Mouse (Mus musculus) monocyte, adult 5-6 weeks (primary cell): ENCODE data around the gene Exoc4. TPM values are rescaled to one million over a fixed set of nuclear protein-coding genes. Genes with fewer than 3 reads are reported as not detected.

Experiments used
- ATAC-seq: fragments of 153-309, 156-312 bp; replicated peaks from 2 replicates; pipeline ENCODE4 v1.8.0; 2017; ENCODE audit warnings: mild to moderate bottlenecking; ENCODE audit not compliant: low TSS enrichment, insufficient number of reproducible peaks, severe bottlenecking, poor library complexity, low FRiP score
- total RNA-seq: library from RNA; stranded (forward); fragments of 200-1000, 200-491, 200-594 nt; gene quantifications from 3 replicates; pipeline ENCODE4 v1.2.3, GENCODE M21; 2017

The Exoc4 gene
- total RNA-seq, 1 experiment from 2014 or later = 47.5 TPM

- no peak for ATAC-seq
Observed at GRCm38 (mm10) chr6:33804775-33805174, 555.9 kb downstream of the Exoc4 start.

DNA sequence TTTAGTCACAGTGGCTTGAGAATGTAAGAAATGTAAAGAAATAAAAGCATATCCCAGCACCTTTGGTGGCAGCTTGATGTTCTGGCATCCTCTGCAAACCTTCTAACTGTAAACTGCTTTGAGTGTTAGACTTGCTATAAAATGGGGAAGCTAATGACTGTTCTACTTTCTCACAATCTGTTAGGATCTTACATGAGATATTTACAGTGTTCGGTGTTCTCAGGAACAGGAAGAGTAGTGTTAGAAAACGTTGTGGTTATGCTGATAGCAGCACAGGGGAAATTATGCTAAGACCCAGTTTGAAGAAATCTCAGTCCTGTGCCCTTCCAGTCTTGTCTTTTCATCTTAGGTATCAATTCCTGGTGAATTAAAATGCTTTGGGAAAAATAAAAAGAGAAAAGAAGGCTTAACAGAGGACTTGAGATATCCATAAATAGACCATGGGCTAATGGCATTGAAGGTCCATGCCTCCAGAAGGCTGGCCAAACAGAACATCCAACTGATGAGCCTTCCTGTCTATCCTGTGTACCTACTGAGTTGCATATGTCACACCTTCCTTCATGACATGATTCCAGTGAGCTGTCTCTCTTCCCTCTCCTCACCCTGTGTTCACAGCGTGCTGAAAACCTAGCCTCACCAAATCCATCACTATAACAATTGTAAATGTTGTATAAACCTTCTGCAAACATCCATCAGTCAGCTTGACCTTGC, 557.3 kb downstream of the Exoc4 start:
- ATAC-seq = no peak

GRCm38 (mm10) chr6:33814386-33814785, 565.5 kb downstream of the Exoc4 start:
- no peak for ATAC-seq

GRCm38 (mm10) chr6:33823171-33823570, 574.3 kb downstream of the Exoc4 start:
- no peak for ATAC-seq

DNA sequence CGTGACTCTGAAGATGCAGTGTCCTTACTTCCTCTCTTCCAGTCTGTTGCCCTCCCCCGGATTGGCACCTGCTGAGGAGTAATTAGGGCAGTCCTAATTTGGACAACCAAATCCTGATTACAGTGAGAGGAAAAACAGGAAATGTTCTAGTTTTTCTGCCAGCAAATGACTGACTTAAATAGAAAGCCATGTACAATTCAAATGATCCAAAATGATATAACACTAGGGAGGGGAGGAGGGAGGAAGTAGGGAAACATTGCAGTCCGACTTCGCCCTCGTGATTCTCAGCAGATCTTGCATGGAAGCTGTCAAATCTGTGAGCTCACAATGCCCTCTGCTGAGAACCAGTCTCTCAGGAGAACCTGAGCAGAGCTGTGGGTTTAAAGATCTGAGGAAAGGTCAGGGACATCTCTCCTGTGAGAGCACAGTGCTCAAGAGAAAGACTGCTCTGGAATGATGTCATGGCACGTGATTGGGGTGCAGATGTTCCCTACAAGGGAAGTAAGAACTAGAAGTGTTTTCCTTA, 575.0 kb downstream of the Exoc4 start:
- no peak for ATAC-seq

DNA sequence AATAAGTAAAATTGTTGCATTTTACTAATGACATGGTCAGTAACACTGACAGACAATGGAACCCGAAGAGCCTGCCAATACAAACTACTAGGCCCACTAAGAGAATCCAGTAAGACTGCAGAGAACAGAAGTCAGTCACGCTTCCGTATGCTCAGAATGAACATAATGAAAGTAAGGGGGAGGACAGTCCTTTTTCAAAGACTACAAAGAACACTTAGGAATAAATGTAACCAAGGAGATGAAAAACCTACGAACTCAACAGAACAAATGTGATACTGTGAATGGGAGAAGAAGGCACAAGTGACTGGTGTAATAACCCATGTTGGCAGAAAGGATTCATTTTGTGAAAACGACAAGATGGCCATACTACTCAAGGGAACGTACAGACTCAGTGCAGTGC, 579.6 kb downstream of the Exoc4 start:
- no peak for ATAC-seq

GRCm38 (mm10) chr6:33829261-33829660, 580.4 kb downstream of the Exoc4 start:
- ATAC-seq = no peak

GRCm38 (mm10) chr6:33831276-33831675, 582.4 kb downstream of the Exoc4 start:
- no peak for ATAC-seq

DNA sequence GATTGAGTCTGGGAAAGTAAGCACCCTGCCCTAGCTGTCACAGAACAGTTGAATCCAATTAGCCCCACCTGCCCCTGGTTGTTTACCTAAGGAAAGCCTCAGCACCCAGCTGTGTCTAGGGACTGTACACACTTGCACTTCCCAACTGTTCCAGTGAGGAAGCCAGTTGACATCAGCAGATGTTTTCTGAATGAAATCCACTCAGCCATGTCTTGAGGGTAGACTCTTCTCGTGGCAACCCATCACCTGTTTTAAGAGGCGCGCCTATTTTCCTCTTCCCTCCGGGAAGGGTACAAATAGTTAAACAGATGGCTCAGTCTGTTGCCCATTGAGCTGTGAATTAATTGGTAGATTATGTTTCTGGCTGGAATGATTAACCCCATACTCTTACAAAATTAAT, 584.1 kb downstream of the Exoc4 start:
- no peak for ATAC-seq

GRCm38 (mm10) chr6:33836048-33836780, 587.3 kb downstream of the Exoc4 start:
- no peak for ATAC-seq

DNA sequence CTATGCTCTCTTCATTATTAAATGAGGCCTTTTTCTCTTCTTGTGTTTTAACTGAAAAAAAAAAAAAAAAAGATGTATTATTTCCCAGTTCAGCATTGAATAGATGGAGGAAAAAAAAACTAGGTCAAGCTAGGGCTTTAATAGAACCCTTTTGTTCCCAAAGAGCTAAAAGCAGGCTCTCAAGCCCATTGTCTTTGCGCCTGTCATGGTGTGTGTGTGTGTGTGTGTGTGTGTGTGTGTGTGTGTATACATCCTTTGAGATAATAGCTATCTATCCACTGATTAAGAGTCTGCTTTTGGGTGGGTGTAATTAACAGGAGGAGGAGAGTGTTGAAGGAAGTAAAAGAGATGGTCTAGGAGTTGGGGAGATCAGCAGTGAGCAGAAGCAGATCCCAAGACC, 594.0 kb downstream of the Exoc4 start:
- ATAC-seq = no peak

DNA sequence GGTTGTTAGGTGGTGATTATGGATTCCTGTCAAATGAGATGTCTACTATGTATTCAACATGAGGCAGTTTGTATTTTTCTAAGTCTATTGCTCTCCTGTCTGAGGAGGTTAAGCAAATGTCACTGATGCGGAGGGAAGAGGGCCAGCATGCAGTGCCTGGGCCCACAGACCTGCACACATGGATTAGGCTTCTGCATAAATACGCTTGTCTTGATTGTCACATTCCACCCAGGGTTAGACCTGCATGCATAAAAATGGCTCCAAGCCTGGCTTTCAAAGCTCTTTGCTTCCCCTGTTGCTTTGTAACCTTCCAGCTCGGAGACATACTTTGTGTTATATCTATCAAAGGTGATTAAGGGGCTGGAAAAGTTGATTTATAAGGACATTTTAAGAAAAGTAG, 610.2 kb downstream of the Exoc4 start:
- ATAC-seq = no peak

DNA sequence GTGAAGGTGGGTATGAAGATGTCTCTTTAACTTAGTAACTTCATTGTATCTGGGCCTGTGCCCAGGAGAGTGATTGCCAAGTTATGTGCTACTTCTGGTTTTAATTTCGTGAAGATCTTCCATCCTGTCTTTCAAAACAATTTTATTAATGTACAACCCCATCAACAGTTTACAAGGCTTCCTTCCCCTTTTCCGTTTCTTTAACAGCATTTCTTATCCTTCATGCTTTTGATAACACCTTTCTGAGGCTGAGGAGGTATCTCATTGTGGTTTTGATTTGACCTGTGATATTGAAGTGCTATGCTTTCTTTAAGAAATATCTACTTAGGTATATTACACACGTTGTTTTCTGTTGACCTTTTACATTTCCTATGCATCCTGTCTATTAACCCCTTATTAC, 616.9 kb downstream of the Exoc4 start:
- ATAC-seq = no peak

DNA sequence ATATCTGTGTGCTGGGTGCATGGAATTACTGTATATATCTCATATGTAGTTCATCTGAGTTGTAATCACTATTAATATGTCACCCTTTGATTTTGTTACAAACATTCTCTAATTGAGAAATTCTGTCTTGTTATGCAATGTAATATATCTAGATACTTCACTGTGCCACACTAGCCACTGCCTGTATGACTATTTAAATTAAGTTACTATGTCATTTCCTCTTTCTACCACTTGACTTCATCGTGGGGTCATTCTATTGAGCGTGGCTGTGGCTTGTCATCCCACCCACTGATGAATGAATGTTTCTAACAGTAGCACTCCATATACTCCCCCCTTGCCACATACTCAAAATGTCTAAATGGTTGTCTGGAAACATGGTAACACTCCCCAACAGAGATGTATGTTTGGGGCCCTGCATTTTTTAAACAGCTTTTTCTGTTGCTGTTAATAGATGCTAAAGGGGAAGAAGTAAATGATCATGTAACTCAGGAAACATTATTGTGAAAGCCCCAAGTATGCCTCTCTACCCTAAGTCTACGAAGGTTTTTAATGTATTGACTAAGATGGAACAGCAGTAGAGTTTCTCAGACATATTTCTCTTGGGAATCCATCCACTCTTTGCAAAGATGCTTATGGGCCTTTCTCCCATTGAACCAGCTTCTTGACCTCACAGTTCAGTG, 618.2 kb downstream of the Exoc4 start:
- ATAC-seq = peak; percentile 66

- ATAC-seq = no peak
Observed at GRCm38 (mm10) chr6:33869251-33869650, 620.4 kb downstream of the Exoc4 start.

- ATAC-seq = no peak
Observed at GRCm38 (mm10) chr6:33870468-33871142, 621.7 kb downstream of the Exoc4 start.

- no peak for ATAC-seq
Observed at GRCm38 (mm10) chr6:33871286-33871685, 622.4 kb downstream of the Exoc4 start.

- no peak for ATAC-seq
Observed at GRCm38 (mm10) chr6:33872192-33872591, 623.3 kb downstream of the Exoc4 start.

GRCm38 (mm10) chr6:33873000-33873399, 624.1 kb downstream of the Exoc4 start:
- ATAC-seq = no peak
